8 mouse cellular contexts compared by ENCODE assay signal in genomic region chr7:141293852-141294471, GRCm38 (mm10). TPM values are rescaled to one million over a fixed set of nuclear protein-coding genes. Genes with fewer than 3 reads are reported as not detected.
DNase-seq lines count a peak whose midpoint lies in the region; ATAC-seq and TF ChIP-seq lines count a peak whose summit lies in the region.

No protein-coding gene starts in this region.

- H3K4me3 ChIP-seq in hindbrain, postnatal 0 days (ENCODE audit: low read length) = peak overlapping the region; percentile 35
- H3K4me3 ChIP-seq in stomach, embryonic 15.5 days (replicated peaks) = peak overlapping the region; percentile 40

- H3K36me3 ChIP-seq in hindbrain, postnatal 0 days (ENCODE audit: insufficient read depth, low read length) = no peaks in the 10 kb centered on the region
- H3K36me3 ChIP-seq in stomach, embryonic 15.5 days = peaks cover 11% of the 10 kb centered on the region; the same call in 1 of the 2 replicates

- H3K27me3 ChIP-seq in hindbrain, postnatal 0 days (ENCODE audit: insufficient read depth, low read length) = peaks cover 31% of the 10 kb centered on the region
- H3K27me3 ChIP-seq in stomach, embryonic 15.5 days (replicated peaks) = peaks cover 45% of the 10 kb centered on the region

- peak; percentile 60 to 81 for DNase-seq in adrenal gland, adult (ENCODE audit: inconsistent age in 2 of 2, low spot score in 1 of 2)
- DNase-seq in adrenal gland, postnatal 4 days (ENCODE audit: low spot score in 2 of 2) = no peak
- DNase-seq in urinary bladder, postnatal 14 days (ENCODE audit: low spot score) = peak; percentile 36
- no peak for DNase-seq in urinary bladder, postnatal 10 days (ENCODE audit: low spot score)
- DNase-seq in hindbrain, postnatal 0 days (ENCODE audit: low spot score) = peak; percentile 57
- peak; percentile 18 for DNase-seq in lung, postnatal 25 days (ENCODE audit: low spot score)
- DNase-seq in right cerebral cortex, postnatal 25 days = no peak

- under 1% methylated on average over 53 of the region's 53 CpGs for WGBS in hindbrain, postnatal 0 days
- 1% methylated on average over 53 of the region's 53 CpGs for WGBS in stomach, embryonic 15.5 days

- H3K4me2 ChIP-seq in hindbrain, postnatal 0 days (ENCODE audit: low read depth, low read length) = peak overlapping the region; percentile 65
- H3K4me2 ChIP-seq in stomach, embryonic 15.5 days = peak overlapping the region; percentile 78

- H3K27ac ChIP-seq in hindbrain, postnatal 0 days = no peak overlapping the region
- H3K27ac ChIP-seq in stomach, embryonic 15.5 days = no peak overlapping the region

- peak; percentile 38 for TF ChIP-seq CTCF in hindbrain, postnatal 0 days (IDR thresholded peaks at IDR 0.05; ENCODE audit: low read depth)

- peaks cover 7% of the 10 kb centered on the region for H3K4me1 ChIP-seq in hindbrain, postnatal 0 days (ENCODE audit: insufficient read depth, low read length)
- H3K4me1 ChIP-seq in stomach, embryonic 15.5 days = peaks cover 24% of the 10 kb centered on the region

- no peaks in the 10 kb centered on the region for H3K9me3 ChIP-seq in hindbrain, postnatal 0 days (ENCODE audit: low read length)
- no peaks in the 10 kb centered on the region for H3K9me3 ChIP-seq in stomach, embryonic 15.5 days

- H3K9ac ChIP-seq in hindbrain, postnatal 0 days (replicated peaks; ENCODE audit: low read length) = peak overlapping the region; percentile 21; the same call in 1 of the 2 replicates
- 0 out of 2 replicates have a peak overlapping the region, but pooled peaks have one; percentile 9 for H3K9ac ChIP-seq in stomach, embryonic 15.5 days

- ATAC-seq in hindbrain, postnatal 0 days = peak; percentile 33; the same call in 1 of the 2 replicates
- ATAC-seq in stomach, embryonic 15.5 days (ENCODE audit: insufficient read depth, low FRiP score, low read depth) = no peak

RNA-seq across cellular contexts. Expression of gene Drd4, which starts 2.2 kb away (rescaled TPM):
- under 1 TPM; 0.34 to 0.36 TPM for total RNA-seq in adrenal gland, postnatal 4 days (2021)
- total RNA-seq in hindbrain, postnatal 0 days (2014; rRNA removed) = 0.54 and 0.94 TPM in 2 replicates
- 0.73 and 0.79 TPM in 2 replicates for polyA plus RNA-seq in hindbrain, postnatal 0 days (2015; fragmentation: Nextera tagmentation; extraction: Ambion mirVana)
- polyA plus RNA-seq in stomach, embryonic 15.5 days (2015; fragmentation: Nextera tagmentation; extraction: Ambion mirVana) = 0.19 and 0.28 TPM in 2 replicates

RNA-seq across cellular contexts. Expression of gene Sct, which starts 15.0 kb away (rescaled TPM):
- 10 to 100 TPM in 1 of 2 experiments, 1 to 10 TPM in 1; 9.0 to 12.9 TPM for total RNA-seq in adrenal gland, postnatal 4 days (2021)
- total RNA-seq in hindbrain, postnatal 0 days (2014; rRNA removed) = 3.7 TPM in 1 of 2 replicates, not detected in the other
- 7.6 and 9.9 TPM in 2 replicates for polyA plus RNA-seq in hindbrain, postnatal 0 days (2015; fragmentation: Nextera tagmentation; extraction: Ambion mirVana)
- polyA plus RNA-seq in stomach, embryonic 15.5 days (2015; fragmentation: Nextera tagmentation; extraction: Ambion mirVana) = 44.2 and 48.8 TPM in 2 replicates

RNA-seq across cellular contexts. Expression of gene Cdhr5, which starts 17.4 kb away (rescaled TPM):
- total RNA-seq in adrenal gland, postnatal 4 days (2021) = 10 to 100 TPM in 1 of 2 experiments, 1 to 10 TPM in 1; 9.4 to 15.5 TPM
- not detected in 2 replicates for total RNA-seq in hindbrain, postnatal 0 days (2014; rRNA removed)
- polyA plus RNA-seq in hindbrain, postnatal 0 days (2015; fragmentation: Nextera tagmentation; extraction: Ambion mirVana) = 0.23 TPM in 1 of 2 replicates, not detected in the other
- polyA plus RNA-seq in stomach, embryonic 15.5 days (2015; fragmentation: Nextera tagmentation; extraction: Ambion mirVana) = 14.5 and 18.4 TPM in 2 replicates

RNA-seq across cellular contexts. Expression of gene Irf7, which starts 27.7 kb away (rescaled TPM):
- 1 to 10 TPM; 7.3 to 7.5 TPM for total RNA-seq in adrenal gland, postnatal 4 days (2021)
- 3.9 and 7.0 TPM in 2 replicates for total RNA-seq in hindbrain, postnatal 0 days (2014; rRNA removed)
- polyA plus RNA-seq in hindbrain, postnatal 0 days (2015; fragmentation: Nextera tagmentation; extraction: Ambion mirVana) = 3.3 and 5.5 TPM in 2 replicates
- 4.6 and 5.7 TPM in 2 replicates for polyA plus RNA-seq in stomach, embryonic 15.5 days (2015; fragmentation: Nextera tagmentation; extraction: Ambion mirVana)

RNA-seq across cellular contexts. Expression of gene Deaf1, which starts 33.5 kb away (rescaled TPM):
- 10 to 100 TPM; 74.1 to 78.8 TPM for total RNA-seq in adrenal gland, postnatal 4 days (2021)
- 218 and 220 TPM in 2 replicates for total RNA-seq in hindbrain, postnatal 0 days (2014; rRNA removed)
- 200 and 237 TPM in 2 replicates for polyA plus RNA-seq in hindbrain, postnatal 0 days (2015; fragmentation: Nextera tagmentation; extraction: Ambion mirVana)
- polyA plus RNA-seq in stomach, embryonic 15.5 days (2015; fragmentation: Nextera tagmentation; extraction: Ambion mirVana) = 66.9 and 70.8 TPM in 2 replicates

Comparison
In these comparisons a context has a peak if more than half of its experiments do, and no peak if none do; other contexts are left out.
1. DNase-seq: peak in adrenal gland, adult (2 of 2), urinary bladder, postnatal 14 days (single experiment), hindbrain, postnatal 0 days (single experiment) and lung, postnatal 25 days (single experiment); none in adrenal gland, postnatal 4 days (0 of 2), urinary bladder, postnatal 10 days (single experiment) and right cerebral cortex, postnatal 25 days (single experiment).